Mouse (Mus musculus): Measurements from ENCODE around the gene Prdx2. TPM values are rescaled to one million over a fixed set of nuclear protein-coding genes. Genes with fewer than 3 reads are reported as not detected.
A peak's percentile ranks its signal among the peaks of the same experiment; 100 is the strongest.

The Prdx2 gene
- polyA plus RNA-seq (2015; fragmentation: Nextera tagmentation; extraction: Ambion mirVana): 1,040 and 1,063 TPM in 2 replicates

DNA sequence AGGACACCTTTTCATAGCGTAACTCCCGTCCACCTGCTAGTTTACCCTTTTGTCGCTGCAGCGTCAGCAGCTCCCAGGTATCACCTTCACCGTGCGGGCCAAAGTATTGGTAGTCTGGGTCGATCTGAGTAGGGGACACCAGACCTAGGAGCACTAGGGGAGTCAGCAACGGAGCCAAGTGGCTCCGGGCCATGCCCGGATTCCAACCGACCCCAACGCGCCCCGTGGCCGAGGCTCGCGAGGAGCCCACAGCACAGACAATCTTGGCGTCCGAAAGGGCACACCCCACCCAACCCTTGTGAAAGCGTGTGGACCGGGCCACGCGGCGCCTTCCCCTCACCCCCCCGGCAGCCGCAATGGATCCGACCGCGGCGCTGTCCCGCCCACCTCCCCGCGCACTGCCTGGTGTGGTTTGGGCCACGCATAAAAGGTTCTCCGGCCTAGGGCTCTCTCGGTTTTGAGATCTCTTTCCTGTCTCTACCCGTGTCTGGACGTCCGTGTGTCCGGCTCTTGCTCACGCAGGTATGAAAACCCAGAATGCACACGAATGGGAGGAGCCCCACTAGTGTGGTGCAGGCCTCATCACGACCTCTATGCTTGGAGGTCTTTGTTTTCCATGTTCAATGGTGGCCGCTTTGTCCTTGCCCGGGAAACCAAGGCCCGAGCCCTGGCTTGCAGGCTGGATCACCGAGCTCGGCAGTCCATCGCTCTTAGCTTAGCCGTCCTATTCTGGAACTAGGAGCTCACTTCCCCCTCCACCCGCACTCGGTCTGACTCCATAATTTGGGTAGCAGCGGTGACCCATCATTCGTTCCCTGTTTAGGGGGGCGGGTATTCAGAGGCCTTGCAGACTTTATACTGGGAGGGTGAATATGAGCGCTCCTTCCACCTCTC is at the start of gene Prdx2, which contains the start of the genes Gm49661 and Rnaseh2a:
Gene Prdx2 (plus strand): TSS at position 347 of the 894 bp plus-strand sequence.
Gene Gm49661 (minus strand): TSS at position 193 of the 894 bp plus-strand sequence.
Gene Rnaseh2a (minus strand): TSS at position 527 of the 894 bp plus-strand sequence.
- Histone ChIP-seq H3K4me2 (ENCODE audit: low read length) (peak within 1 kb of the TSS; percentile 95), H3K27ac (ENCODE audit: low read depth, low read length) (peak within 1 kb of the TSS; percentile 92), H3K36me3 (ENCODE audit: control insufficient read depth, insufficient read depth, low read length) (peaks cover 16% of the 10 kb centered on the region; the same call in 1 of the 2 replicates), H3K27me3 (replicated peaks; ENCODE audit: control insufficient read depth, insufficient read depth, low read length) (no peaks in the 10 kb centered on the region), H3K4me1 (ENCODE audit: control insufficient read depth, insufficient read depth, low read depth, low read length) (peaks cover 34% of the 10 kb centered on the region), H3K9me3 (ENCODE audit: control insufficient read depth, low read length) (no peaks in the 10 kb centered on the region), H3K9ac (ENCODE audit: low read depth, low read length) (peak within 1 kb of the TSS; percentile 92), H3K4me3 (ENCODE audit: low read length) (peak within 1 kb of the TSS; percentile 79)
- peak; percentile 78 for ATAC-seq
- under 1% methylated on average over 52 of the region's 56 CpGs for WGBS

DNA sequence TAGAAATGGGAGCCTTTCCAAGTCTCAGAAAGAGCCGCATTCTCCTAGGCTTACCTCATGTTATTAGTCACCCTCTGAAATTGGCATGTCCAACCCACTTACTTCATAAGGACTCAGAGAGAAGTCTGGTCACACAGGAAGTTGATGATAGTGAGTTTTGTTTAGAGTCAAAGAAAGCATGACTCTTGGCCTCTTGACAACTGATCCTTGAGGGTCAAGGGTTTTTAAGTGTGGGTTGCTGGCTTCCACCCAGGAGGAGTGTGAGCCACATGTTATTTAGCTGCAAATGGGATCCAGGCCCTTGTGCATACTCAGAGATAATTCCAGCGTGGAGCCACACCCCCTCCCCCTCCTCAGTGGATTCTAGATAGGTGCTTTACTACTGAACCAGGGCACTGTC is 47.8 kb upstream of the Prdx2 start:
- 81% methylated on average over 2 of the region's 2 CpGs for WGBS
- no peak for ATAC-seq
- Histone ChIP-seq H3K36me3 (ENCODE audit: control insufficient read depth, insufficient read depth, low read length) (peaks cover 58% of the 10 kb centered on the region), H3K4me2 (ENCODE audit: low read length) (no peak overlapping the region), H3K27me3 (replicated peaks; ENCODE audit: control insufficient read depth, insufficient read depth, low read length) (no peaks in the 10 kb centered on the region; the same call in 1 of the 2 replicates), H3K9me3 (ENCODE audit: control insufficient read depth, low read length) (no peaks in the 10 kb centered on the region), H3K9ac (ENCODE audit: low read depth, low read length) (no peak overlapping the region), H3K4me3 (ENCODE audit: low read length) (no peak overlapping the region), H3K4me1 (ENCODE audit: control insufficient read depth, insufficient read depth, low read depth, low read length) (no peaks in the 10 kb centered on the region), H3K27ac (ENCODE audit: low read depth, low read length) (no peak overlapping the region)

DNA sequence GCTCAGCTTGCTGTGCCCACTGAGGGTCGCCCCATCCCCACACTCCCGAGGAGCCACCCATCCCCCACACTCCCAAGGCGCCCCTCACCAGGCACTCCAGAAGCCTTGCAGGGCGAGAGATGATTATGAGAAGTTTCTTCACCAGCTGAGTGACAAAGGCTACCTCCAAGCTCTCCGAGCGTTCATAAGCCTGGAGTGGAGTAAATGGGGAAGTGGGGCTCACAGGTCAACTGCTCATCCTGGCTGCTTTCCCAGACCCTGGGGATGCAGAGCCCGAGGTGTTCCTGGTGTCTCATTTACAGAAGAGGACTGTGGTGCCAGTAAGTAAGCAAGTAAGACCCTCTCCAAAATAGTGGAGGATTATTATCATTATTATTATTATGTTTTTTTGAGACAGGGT is 43.8 kb upstream of the Prdx2 start:
- Histone ChIP-seq H3K4me2 (ENCODE audit: low read length) (no peak overlapping the region), H3K9ac (ENCODE audit: low read depth, low read length) (no peak overlapping the region), H3K4me1 (ENCODE audit: control insufficient read depth, insufficient read depth, low read depth, low read length) (peaks cover 6% of the 10 kb centered on the region), H3K27ac (ENCODE audit: low read depth, low read length) (no peak overlapping the region), H3K9me3 (ENCODE audit: control insufficient read depth, low read length) (no peaks in the 10 kb centered on the region), H3K4me3 (ENCODE audit: low read length) (no peak overlapping the region), H3K36me3 (ENCODE audit: control insufficient read depth, insufficient read depth, low read length) (peaks cover 46% of the 10 kb centered on the region), H3K27me3 (replicated peaks; ENCODE audit: control insufficient read depth, insufficient read depth, low read length) (no peaks in the 10 kb centered on the region)
- 75% methylated on average over 7 of the region's 7 CpGs for WGBS
- ATAC-seq: no peak

DNA sequence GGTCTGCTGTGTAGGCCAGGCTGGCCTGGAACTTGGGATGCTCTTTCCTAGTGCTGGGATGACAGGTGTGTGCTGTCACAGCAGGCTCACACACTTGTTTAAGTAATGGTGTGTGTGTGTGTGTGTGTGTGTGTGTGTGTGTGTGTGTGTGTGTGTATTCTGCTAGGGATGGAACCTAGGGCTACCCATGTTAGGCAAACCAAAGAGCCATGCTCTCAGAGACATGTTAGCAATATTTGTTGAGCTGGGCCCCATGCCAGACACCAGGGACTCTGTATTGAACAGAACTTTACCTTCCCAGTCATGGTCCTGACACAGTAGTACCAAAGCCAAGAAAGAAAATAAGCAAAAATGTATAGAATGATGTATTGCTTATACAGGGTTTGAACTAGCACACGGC is 41.9 kb upstream of the Prdx2 start:
- Histone ChIP-seq H3K9me3 (ENCODE audit: control insufficient read depth, low read length) (no peaks in the 10 kb centered on the region), H3K4me2 (ENCODE audit: low read length) (no peak overlapping the region), H3K9ac (ENCODE audit: low read depth, low read length) (no peak overlapping the region), H3K27me3 (replicated peaks; ENCODE audit: control insufficient read depth, insufficient read depth, low read length) (no peaks in the 10 kb centered on the region), H3K4me3 (ENCODE audit: low read length) (no peak overlapping the region), H3K27ac (ENCODE audit: low read depth, low read length) (no peak overlapping the region), H3K4me1 (ENCODE audit: control insufficient read depth, insufficient read depth, low read depth, low read length) (peaks cover 6% of the 10 kb centered on the region), H3K36me3 (ENCODE audit: control insufficient read depth, insufficient read depth, low read length) (peaks cover 32% of the 10 kb centered on the region)
- no peak for ATAC-seq
- WGBS: 90% methylated on average over 1 of the region's 1 CpGs

DNA sequence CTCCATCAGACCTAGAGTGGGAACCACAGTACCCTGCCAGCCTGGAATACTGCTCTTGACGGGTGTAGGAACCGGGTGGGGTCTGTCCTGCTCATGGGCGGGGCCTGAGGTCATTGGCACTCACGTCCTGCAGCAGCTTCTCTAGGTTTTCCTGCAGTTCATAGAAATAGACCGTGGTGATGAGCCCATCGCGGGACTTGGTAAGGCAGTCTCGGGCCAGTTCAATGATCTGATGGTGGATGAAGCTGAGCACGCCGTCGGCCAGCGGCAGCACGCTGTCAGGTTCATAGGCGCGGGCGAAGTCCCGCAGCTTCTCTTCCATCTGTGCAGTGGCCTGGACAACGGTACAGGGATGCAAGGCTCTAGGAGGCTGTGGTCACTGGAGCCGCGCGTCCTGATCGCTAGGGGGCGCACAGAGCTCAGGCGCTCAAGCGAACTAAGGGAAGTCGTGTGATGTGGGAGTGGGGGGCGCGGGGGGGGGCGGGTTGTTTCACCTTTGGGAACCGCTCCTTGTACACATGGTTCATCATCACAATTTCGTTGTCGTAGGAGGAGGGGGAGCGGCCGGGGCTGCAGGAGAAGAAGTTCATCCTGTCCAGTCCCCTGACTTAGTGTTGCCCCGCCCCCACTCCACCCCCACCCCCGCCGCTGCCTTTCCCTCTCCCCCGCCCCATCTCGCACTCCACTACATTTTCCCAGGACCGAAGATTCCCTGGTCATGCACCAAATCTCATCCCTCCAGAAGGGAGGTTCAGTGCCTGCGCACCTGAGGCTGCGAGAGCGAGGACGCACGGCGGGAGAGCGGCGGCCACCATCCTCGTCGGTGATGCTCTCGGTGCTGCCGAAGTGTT is 40.7 kb upstream of the Prdx2 start:
- Histone ChIP-seq H3K4me2 (ENCODE audit: low read length) (peak overlapping the region; percentile 54), H3K36me3 (ENCODE audit: control insufficient read depth, insufficient read depth, low read length) (peaks cover 26% of the 10 kb centered on the region), H3K9ac (ENCODE audit: low read depth, low read length) (0 out of 2 replicates have a peak overlapping the region, but pooled peaks have one; percentile 37), H3K27ac (ENCODE audit: low read depth, low read length) (no peak overlapping the region), H3K9me3 (ENCODE audit: control insufficient read depth, low read length) (no peaks in the 10 kb centered on the region), H3K4me3 (ENCODE audit: low read length) (peak overlapping the region; percentile 32), H3K27me3 (replicated peaks; ENCODE audit: control insufficient read depth, insufficient read depth, low read length) (no peaks in the 10 kb centered on the region), H3K4me1 (ENCODE audit: control insufficient read depth, insufficient read depth, low read depth, low read length) (peaks cover 8% of the 10 kb centered on the region)
- ATAC-seq: peak; percentile 79
- 3% methylated on average over 52 of the region's 52 CpGs for WGBS

DNA sequence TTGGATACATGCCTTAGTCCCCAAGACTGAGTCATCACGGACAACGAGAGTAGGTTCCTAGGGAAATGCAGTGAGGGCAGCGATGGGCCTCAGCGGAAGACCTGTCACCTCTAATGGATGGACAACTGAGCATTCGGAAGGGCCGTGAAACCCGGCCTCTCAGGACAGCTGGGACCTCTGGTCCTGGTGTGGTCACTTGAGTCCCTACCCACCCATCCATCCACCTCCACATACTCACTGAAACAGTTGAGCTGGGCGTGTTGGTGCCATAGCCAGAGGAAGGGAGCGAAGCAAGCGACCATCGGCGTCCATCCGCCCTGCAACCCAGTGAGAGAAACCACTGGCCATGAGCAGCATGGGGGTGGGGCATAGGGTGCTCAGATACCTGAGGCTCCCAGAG is 38.8 kb upstream of the Prdx2 start:
- Histone ChIP-seq H3K9ac (ENCODE audit: low read depth, low read length) (no peak overlapping the region), H3K9me3 (ENCODE audit: control insufficient read depth, low read length) (no peaks in the 10 kb centered on the region), H3K4me1 (ENCODE audit: control insufficient read depth, insufficient read depth, low read depth, low read length) (peaks cover 25% of the 10 kb centered on the region), H3K36me3 (ENCODE audit: control insufficient read depth, insufficient read depth, low read length) (peaks cover 17% of the 10 kb centered on the region), H3K27ac (ENCODE audit: low read depth, low read length) (no peak overlapping the region), H3K4me2 (ENCODE audit: low read length) (no peak overlapping the region), H3K27me3 (replicated peaks; ENCODE audit: control insufficient read depth, insufficient read depth, low read length) (no peaks in the 10 kb centered on the region), H3K4me3 (ENCODE audit: low read length) (no peak overlapping the region)
- ATAC-seq: no peak
- 90% methylated on average over 13 of the region's 13 CpGs for WGBS

DNA sequence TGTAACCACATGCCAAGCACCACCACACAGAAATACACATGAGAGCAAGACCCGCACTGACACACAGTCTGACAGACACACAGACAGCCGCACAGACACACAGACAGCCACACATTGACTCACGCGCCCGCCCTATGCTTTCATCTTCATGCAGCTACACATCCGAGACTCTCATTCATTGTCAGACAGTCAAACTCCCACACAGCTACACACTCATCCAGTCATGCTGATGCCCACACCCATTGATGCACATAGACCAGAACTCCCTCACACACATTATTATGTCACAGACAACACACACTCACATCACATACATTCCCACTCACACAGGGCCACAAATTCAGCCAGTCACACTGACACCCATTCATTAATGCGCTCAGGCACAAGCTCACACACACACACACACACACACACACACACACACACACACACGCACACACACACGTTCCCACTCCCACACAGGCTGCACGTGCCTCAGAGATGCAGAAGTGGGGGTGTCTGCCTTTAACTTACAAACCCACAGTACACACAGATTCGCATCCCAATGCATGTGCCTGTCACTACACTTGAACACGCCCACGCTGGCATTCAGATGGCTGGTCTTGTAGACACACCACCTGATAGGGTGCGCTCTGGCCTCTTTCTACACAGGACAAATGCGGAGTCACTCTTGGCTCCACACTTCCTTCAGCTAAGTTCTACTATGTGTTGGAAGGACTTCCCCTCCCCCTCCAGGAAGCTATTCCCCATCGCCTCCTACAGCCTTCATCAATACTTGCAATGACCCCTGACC is 35.4 kb upstream of the Prdx2 start:
- Histone ChIP-seq H3K36me3 (ENCODE audit: control insufficient read depth, insufficient read depth, low read length) (peaks cover 6% of the 10 kb centered on the region; the same call in 1 of the 2 replicates), H3K4me2 (ENCODE audit: low read length) (peak overlapping the region; percentile 78), H3K27ac (ENCODE audit: low read depth, low read length) (no peak overlapping the region), H3K9me3 (ENCODE audit: control insufficient read depth, low read length) (no peaks in the 10 kb centered on the region), H3K9ac (ENCODE audit: low read depth, low read length) (0 out of 2 replicates have a peak overlapping the region, but pooled peaks have one; percentile 4), H3K4me3 (ENCODE audit: low read length) (peak overlapping the region; percentile 82), H3K4me1 (ENCODE audit: control insufficient read depth, insufficient read depth, low read depth, low read length) (peaks cover 26% of the 10 kb centered on the region), H3K27me3 (replicated peaks; ENCODE audit: control insufficient read depth, insufficient read depth, low read length) (no peaks in the 10 kb centered on the region)
- no peak for ATAC-seq
- WGBS: 85% methylated on average over 16 of the region's 16 CpGs

DNA sequence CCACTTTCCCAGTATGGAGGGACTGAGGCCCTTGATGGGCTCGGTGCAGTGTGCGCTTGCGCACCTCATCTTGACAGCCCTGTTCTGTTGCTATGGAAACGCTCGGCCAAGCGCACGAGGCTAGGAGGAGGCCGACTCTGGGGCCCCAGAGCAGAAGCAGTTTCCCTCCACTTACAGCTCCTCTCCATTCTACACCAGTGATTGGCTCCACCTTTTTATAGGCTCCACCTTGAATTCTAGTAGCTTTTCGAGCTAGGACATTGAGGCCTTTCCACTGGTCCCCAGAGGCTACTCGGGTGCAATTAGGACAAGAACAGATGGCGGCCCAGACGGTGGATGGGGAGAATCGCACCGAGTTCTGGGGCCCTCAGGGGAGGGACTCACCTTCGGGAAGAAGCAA is 34.5 kb upstream of the Prdx2 start:
- H3K36me3 ChIP-seq (ENCODE audit: control insufficient read depth, insufficient read depth, low read length): peaks cover 6% of the 10 kb centered on the region; the same call in 1 of the 2 replicates
- peaks cover 20% of the 10 kb centered on the region for H3K4me1 ChIP-seq (ENCODE audit: control insufficient read depth, insufficient read depth, low read depth, low read length)
- peak overlapping the region; percentile 78 for H3K4me2 ChIP-seq (ENCODE audit: low read length)
- H3K27ac ChIP-seq (ENCODE audit: low read depth, low read length): no peak overlapping the region; the same call in 1 of the 2 replicates
- peak overlapping the region; percentile 82 for H3K4me3 ChIP-seq (ENCODE audit: low read length)
- WGBS: under 1% methylated on average over 15 of the region's 15 CpGs
- no peaks in the 10 kb centered on the region for H3K9me3 ChIP-seq (ENCODE audit: control insufficient read depth, low read length)
- no peaks in the 10 kb centered on the region for H3K27me3 ChIP-seq (replicated peaks; ENCODE audit: control insufficient read depth, insufficient read depth, low read length)
- H3K9ac ChIP-seq (ENCODE audit: low read depth, low read length): peak overlapping the region; percentile 36
- ATAC-seq: peak; percentile 66
